Mouse (Mus musculus) liver, embryonic 14.5 days (tissue): ENCODE results near the gene Pts.

Experiments used
- CTCF ChIP-seq: IDR thresholded peaks from 2 replicates; pipeline ENCODE4 v1.5.1; 2016; ENCODE audit warnings: antibody characterized with exemption, low read depth, control low read depth
- EP300 ChIP-seq: IDR thresholded peaks from 2 replicates; pipeline ENCODE4 v1.6.1; 2016; ENCODE audit warnings: antibody characterized with exemption, low read depth

DNA sequence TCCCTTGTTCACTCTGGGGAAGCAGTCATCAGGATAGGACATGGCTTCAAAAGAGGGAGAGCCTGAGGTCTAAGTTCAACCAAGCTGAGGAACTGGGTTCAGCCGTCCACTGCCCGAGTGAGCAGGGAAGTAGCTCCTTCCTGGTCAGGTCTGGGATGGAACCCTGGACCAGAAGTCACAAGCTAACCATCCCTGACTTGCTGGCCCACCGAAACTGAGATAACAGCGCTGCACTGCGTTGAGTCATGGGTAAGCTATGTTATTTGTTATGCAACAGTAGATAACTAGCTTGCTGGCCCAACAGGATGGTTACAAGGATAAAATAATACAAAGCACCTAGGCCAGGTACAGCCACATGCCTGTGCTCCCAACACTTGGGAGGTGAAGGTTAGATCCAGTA, 13.1 kb downstream of the Pts start:
- TF ChIP-seq CTCF (no peak), EP300 (no peak)
